Mouse (Mus musculus): Measurements from ENCODE around the gene Gm4301.
"Not testable (repeated sequence)": the region's sequence is repeated elsewhere in the genome, so short reads cannot be mapped to it uniquely, and the experiment has no call there.

Gene Gm4301
- long read RNA-seq, experiment 1, result 0 reads
- long read RNA-seq, experiment 2, result 0 reads

DNA sequence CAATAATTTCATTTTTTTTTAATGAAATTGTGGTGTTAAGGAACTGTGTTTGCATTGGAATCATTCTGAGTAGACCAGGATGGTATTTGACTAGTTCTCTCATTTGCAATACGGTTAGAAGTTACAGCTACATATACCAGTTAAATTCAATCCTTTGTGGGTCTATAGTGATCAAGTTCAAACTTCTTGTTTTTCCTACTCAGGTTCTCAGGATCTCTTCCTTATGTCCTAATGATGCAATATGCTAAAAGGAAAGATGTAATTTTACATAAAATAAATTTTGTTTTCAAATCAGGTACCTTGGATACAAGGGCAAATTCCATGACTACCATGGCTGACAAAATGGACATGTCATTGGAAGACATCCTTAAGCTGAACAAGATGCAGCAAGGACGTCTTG lies at the start of gene Gm4301:
TSS of gene Gm4301 (plus strand) at position 301 of the 400 bp plus-strand sequence.
- intact Hi-C loops (cut with DNase I), result not testable (repeated sequence)

DNA sequence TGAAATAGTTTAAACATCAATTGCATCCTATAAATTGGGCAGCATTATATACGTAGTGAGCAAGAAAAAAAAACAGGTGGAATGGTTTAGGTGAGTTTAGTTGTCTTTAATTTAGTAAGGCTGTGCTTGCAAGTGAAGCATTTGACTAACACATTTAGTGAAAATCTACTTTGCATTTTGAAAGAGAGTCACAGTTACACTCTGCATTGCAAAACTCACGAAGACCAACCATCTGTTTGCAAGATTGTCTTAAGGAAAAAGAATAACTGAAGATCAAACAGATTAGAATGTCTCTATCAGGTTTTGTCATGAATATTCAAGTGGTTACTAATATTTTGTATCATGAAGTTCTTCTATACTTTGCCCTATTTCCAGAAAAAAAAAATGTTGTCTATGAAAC lies 39.4 kb upstream of the Gm4301 start:
- intact Hi-C loops (cut with DNase I), result no loop called here

DNA sequence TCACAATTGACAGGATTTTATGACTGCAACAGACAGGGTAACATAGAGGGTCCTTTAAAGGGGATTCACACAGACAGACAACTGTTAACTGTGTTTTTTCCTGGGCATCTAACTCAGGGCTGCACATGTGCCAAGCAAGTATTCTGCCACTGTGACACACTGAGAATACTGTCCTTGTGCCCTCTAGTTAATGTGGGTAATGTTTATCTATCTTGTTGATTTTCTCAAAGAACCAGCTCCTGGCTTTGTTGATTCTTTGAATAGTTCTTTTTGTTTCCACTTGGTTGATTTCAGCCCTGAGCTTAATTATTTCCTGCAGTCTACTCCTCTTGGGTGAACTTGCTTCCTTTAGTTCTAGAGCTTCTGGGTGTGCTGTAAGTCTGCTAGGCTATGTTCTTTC lies 35.4 kb upstream of the Gm4301 start:
- intact Hi-C loops (cut with DNase I), result not testable (repeated sequence)

DNA sequence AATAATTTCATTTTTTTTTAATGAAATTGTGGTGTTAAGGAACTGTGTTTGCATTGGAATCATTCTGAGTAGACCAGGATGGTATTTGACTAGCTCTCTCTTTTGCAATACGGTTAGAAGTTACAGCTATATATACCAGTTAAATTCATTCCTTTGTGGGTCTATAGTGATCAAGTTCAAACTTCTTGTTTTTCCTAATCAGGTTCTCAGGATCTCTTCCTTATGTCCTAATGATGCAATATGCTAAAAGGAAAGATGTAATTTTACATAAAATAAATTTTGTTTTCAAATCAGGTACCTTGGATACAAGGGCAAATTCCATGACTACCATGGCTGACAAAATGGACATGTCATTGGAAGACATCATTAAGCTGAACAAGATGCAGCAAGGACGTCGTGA lies 5.1 kb downstream of the Gm4301 start, which contains the start of gene Gm4302:
TSS of gene Gm4302 (plus strand) at position 301 of the 400 bp plus-strand sequence.
- intact Hi-C loops (cut with DNase I), result not testable (repeated sequence)

DNA sequence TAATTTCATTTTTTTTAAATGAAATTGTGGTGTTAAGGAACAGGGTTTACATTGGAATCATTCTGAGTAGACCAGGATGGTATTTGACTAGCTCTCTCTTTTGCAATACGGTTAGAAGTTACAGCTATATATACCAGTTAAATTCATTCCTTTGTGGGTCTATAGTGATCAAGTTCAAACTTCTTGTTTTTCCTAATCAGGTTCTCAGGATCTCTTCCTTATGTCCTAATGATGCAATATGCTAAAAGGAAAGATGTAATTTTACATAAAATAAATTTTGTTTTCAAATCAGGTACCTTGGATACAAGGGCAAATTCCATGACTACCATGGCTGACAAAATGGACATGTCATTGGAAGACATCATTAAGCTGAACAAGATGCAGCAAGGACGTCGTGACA lies 10.2 kb downstream of the Gm4301 start, which contains the start of gene Gm4303:
TSS of gene Gm4303 (plus strand) at position 301 of the 400 bp plus-strand sequence.
- intact Hi-C loops (cut with DNase I), result not testable (repeated sequence)

DNA sequence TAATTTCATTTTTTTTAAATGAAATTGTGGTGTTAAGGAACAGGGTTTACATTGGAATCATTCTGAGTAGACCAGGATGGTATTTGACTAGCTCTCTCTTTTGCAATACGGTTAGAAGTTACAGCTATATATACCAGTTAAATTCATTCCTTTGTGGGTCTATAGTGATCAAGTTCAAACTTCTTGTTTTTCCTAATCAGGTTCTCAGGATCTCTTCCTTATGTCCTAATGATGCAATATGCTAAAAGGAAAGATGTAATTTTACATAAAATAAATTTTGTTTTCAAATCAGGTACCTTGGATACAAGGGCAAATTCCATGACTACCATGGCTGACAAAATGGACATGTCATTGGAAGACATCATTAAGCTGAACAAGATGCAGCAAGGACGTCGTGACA lies 15.3 kb downstream of the Gm4301 start, which contains the start of gene Gm4305:
TSS of gene Gm4305 (plus strand) at position 301 of the 400 bp plus-strand sequence.
- intact Hi-C loops (cut with DNase I), result not testable (repeated sequence)

DNA sequence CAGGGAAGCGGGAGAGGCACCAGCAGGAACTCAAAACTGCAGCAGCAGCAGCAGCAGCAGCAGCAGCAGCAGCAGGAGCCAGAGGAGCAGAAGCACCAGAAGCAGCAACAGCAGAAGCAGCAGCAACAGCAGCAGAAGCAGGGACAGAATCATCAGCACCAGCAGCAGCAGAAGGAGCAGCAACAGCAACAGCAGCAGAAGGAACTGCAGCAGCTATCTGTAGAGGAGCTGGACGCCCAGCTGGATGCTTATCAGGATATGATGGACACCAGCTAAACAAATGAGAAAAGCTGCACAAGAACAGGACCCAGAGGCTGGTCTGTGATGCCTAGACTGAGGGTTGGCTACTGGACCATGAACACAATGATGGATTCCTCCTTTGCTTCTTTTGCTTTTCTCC lies 21.4 kb downstream of the Gm4301 start:
- intact Hi-C loops (cut with DNase I), result not testable (repeated sequence)

DNA sequence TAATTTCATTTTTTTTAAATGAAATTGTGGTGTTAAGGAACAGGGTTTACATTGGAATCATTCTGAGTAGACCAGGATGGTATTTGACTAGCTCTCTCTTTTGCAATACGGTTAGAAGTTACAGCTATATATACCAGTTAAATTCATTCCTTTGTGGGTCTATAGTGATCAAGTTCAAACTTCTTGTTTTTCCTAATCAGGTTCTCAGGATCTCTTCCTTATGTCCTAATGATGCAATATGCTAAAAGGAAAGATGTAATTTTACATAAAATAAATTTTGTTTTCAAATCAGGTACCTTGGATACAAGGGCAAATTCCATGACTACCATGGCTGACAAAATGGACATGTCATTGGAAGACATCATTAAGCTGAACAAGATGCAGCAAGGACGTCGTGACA lies 25.6 kb downstream of the Gm4301 start, which contains the start of gene Gm4307:
TSS of gene Gm4307 (plus strand) at position 301 of the 400 bp plus-strand sequence.
- intact Hi-C loops (cut with DNase I), result not testable (repeated sequence)

DNA sequence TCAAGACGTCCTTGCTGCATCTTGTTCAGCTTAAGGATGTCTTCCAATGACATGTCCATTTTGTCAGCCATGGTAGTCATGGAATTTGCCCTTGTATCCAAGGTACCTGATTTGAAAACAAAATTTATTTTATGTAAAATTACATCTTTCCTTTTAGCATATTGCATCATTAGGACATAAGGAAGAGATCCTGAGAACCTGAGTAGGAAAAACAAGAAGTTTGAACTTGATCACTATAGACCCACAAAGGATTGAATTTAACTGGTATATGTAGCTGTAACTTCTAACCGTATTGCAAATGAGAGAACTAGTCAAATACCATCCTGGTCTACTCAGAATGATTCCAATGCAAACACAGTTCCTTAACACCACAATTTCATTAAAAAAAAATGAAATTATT lies 47.0 kb downstream of the Gm4301 start, which contains the start of gene Gm4312:
TSS of gene Gm4312 (minus strand) at position 101 of the 400 bp plus-strand sequence.
- intact Hi-C loops (cut with DNase I), result not testable (repeated sequence)

Measured in adrenal gland (tissue).